Mouse (Mus musculus): Measurements from ENCODE around the gene Clmn. TPM values are rescaled to one million over a fixed set of nuclear protein-coding genes. Genes with fewer than 3 reads are reported as not detected.

Clmn gene
- polyA plus RNA-seq, 1 experiment from 2014 or later = 0.98 TPM

DNA sequence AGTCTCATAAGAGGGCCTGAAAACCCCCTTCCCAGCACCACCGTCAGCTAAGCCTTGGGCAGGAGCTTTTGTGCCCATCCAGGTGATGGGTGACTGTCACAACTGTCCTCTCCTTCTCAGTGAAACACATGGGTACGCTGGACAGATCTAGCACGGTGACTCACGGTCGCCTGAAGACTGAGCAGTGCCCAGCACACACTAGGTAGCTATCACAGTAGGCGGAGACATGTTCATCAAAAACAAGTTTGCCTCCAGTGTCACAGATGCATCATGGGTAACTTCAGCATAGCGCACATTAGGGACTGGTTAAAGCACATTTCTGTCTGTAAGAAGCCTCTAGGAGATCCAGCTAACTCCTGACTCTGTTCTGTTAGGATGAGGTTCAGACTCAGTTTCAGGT, 41.2 kb downstream of the Clmn start:
- H3K9ac ChIP-seq (replicated peaks) = no peak overlapping the region
- H3K4me1 ChIP-seq (replicated peaks) = peaks cover 24% of the 10 kb centered on the region
- no peaks in the 10 kb centered on the region for H3K27me3 ChIP-seq
- 98% methylated on average over 7 of the region's 7 CpGs for WGBS
- ATAC-seq = no peak
- no peak overlapping the region for H3K4me2 ChIP-seq (replicated peaks)
- no peaks in the 10 kb centered on the region for H3K9me3 ChIP-seq
- no peak overlapping the region for H3K4me3 ChIP-seq (replicated peaks)
- H3K27ac ChIP-seq = no peak overlapping the region
- no peaks in the 10 kb centered on the region for H3K36me3 ChIP-seq

DNA sequence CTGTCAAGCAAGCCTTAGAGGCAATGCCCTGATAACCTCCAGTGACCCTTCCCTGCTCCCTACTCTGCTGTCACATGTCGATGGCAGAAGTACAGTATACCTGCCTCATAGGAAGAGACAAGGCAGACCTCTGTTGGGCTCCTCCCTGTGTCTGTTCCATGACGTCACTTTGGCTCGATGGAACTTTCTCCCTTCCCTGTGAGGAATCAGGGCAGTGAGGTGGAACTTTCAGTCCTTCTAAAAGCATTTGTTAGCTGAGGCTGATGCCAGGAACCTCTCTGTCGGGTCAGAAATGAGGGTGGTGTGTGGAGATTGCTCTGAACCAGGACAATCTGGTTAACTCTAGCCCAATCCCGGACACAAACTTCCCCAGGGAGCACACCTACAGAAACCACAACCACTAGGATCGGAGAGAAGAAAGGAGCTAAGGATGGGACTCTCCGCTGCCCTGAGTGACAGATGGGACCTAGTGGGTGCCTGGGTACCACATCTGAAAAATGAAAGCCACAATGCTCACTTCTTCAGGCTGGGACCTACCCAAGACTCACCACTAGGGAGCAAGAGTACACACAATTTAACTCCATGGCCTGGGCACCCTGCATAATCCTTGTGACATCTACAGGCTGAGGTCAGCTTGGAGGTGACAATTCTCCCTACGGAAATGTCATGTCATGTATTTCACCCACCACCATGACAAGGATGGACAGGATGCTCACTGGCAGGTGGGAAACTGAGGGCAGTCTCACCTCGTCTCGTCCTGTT, 41.9 kb downstream of the Clmn start:
- Histone ChIP-seq H3K9me3 (no peaks in the 10 kb centered on the region), H3K9ac (replicated peaks) (no peak overlapping the region), H3K27ac (no peak overlapping the region), H3K4me1 (replicated peaks) (peaks cover 21% of the 10 kb centered on the region), H3K4me2 (replicated peaks) (no peak overlapping the region), H3K4me3 (replicated peaks) (no peak overlapping the region), H3K27me3 (no peaks in the 10 kb centered on the region), H3K36me3 (no peaks in the 10 kb centered on the region)
- ATAC-seq = no peak
- 93% methylated on average over 10 of the region's 10 CpGs for WGBS

DNA sequence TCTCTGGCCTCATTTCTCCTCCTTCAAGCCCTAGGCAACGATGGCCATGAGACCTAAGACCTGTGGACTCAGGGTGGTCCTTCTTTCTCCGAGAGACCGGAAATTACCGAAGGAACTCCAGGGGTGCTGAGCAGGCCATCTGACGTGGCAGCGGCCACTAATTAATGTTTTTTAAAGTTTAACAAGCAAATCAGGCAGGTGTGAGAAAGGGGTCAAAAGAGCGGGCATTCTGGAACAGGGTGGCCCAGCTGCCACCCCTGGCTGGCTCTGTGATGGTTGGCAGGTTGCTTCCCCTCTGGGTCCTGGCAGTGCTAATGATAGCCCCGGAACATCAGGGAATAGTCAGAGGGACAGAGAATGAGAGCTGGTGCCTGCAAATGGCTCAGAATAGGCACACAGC, 42.7 kb downstream of the Clmn start:
- peaks cover 24% of the 10 kb centered on the region for H3K4me1 ChIP-seq (replicated peaks)
- no peak overlapping the region for H3K9ac ChIP-seq (replicated peaks)
- no peaks in the 10 kb centered on the region for H3K36me3 ChIP-seq
- H3K27me3 ChIP-seq = no peaks in the 10 kb centered on the region
- ATAC-seq = no peak
- WGBS = 63% methylated on average over 8 of the region's 8 CpGs
- no peaks in the 10 kb centered on the region for H3K9me3 ChIP-seq
- H3K27ac ChIP-seq = no peak overlapping the region
- no peak overlapping the region for H3K4me2 ChIP-seq (replicated peaks)
- no peak overlapping the region for H3K4me3 ChIP-seq (replicated peaks)

DNA sequence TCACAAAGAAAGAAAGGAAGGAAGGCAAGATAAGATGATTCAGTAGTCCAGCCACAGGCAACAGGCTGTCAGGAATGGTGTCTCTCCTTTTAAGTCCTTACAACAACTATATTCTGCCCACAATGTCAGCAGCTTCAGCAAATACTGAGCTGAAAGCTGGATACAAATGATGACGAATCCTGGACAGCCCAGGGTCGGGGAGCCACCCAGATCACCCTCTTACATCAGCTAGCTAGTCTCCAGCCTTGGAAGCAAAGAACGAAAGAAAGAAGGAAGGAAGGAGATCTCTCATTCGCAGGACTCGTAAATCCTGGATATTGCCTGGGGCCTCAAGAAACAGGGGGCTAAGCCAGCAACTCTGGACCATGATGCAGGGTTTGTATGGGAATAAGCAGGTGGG, 44.8 kb downstream of the Clmn start:
- Histone ChIP-seq H3K4me2 (replicated peaks) (no peak overlapping the region), H3K4me1 (replicated peaks) (peaks cover 26% of the 10 kb centered on the region), H3K9ac (replicated peaks) (no peak overlapping the region), H3K27ac (no peak overlapping the region), H3K36me3 (no peaks in the 10 kb centered on the region), H3K4me3 (replicated peaks) (no peak overlapping the region), H3K27me3 (no peaks in the 10 kb centered on the region), H3K9me3 (no peaks in the 10 kb centered on the region)
- ATAC-seq = no peak
- 84% methylated on average over 5 of the region's 5 CpGs for WGBS

DNA sequence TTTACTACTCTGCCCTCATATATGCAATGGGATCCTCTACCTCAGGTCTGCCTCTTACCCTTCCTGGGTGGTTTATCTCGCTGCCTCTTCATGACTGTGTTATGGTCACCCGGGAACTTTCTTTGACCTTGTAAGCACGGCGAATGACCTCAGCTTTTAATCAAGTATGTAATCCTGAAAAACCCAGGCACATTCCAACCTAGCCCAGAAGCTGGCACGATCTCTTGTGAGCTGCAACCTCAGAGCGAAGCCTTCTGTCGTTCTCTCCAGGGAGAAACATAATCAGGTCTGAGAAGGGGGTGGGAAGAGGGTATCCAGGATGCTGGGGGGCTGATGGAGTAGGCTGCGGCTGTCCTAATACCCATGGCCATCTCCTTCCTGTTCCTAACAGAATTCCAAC, 45.8 kb downstream of the Clmn start:
- 51% methylated on average over 8 of the region's 8 CpGs for WGBS
- no peak overlapping the region for H3K27ac ChIP-seq
- H3K9ac ChIP-seq (replicated peaks) = no peak overlapping the region
- no peak overlapping the region for H3K4me2 ChIP-seq (replicated peaks)
- no peaks in the 10 kb centered on the region for H3K36me3 ChIP-seq
- H3K27me3 ChIP-seq = no peaks in the 10 kb centered on the region
- no peak for ATAC-seq
- H3K4me1 ChIP-seq (replicated peaks) = peaks cover 17% of the 10 kb centered on the region
- no peak overlapping the region for H3K4me3 ChIP-seq (replicated peaks)
- H3K9me3 ChIP-seq = no peaks in the 10 kb centered on the region

DNA sequence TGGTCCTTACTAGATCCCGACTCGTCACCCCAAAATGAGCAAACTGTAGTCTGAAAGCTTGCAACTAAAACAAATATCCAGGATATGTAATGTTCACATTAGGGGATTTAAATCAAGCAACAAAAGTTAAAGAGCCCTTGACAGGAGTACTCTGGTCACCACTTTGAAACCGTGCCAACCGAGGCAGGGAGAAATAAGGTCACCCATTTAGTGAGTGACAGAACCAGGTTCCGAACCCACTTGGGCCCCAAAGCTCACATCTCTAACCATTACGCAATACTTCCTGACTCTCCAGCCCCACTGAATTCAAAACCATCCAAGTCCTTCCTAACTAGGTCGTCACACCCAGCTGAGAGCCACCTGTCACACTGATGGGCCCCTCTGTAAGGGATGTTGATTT, 46.8 kb downstream of the Clmn start:
- peaks cover 17% of the 10 kb centered on the region for H3K4me1 ChIP-seq (replicated peaks)
- no peaks in the 10 kb centered on the region for H3K36me3 ChIP-seq
- H3K4me3 ChIP-seq (replicated peaks) = no peak overlapping the region
- H3K27ac ChIP-seq = no peak overlapping the region
- H3K9me3 ChIP-seq = no peaks in the 10 kb centered on the region
- H3K9ac ChIP-seq (replicated peaks) = no peak overlapping the region
- H3K27me3 ChIP-seq = no peaks in the 10 kb centered on the region
- H3K4me2 ChIP-seq (replicated peaks) = no peak overlapping the region
- no peak for ATAC-seq
- WGBS = 73% methylated on average over 7 of the region's 7 CpGs

DNA sequence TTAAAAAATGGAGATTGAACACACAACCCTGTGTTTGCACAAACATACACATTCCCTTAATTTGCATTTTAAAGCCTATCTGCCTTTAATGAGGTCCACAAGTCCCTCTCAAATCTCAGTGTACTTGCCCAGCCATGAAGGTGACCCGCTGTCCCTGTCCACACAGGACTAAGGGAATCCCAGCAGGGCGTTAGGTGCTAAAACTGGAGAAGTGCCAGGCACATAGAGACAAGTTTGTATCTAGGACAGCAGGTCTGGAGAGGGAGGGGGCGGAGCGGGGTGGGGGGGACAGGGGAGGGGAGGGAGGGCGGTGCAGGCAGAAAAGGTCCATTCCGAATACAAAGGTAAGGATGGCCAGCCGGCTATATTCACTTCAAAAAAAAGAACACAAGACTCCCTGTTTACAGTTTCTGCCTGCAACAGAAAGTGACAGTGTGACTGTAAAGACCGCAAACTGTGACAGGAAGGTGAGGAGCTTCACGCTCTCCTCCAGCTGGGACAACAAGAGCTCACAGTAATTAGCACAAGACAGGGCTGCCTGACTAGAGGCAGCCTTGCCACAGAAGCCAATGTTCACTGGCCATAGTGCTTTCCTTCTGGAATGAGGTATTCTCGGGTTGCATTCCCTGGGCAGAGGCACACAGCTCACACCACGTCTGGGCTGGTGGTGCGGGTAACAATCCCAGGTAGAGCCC, 47.6 kb downstream of the Clmn start:
- Histone ChIP-seq H3K9ac (replicated peaks) (0 out of 2 replicates have a peak overlapping the region, but pooled peaks have one; percentile 2), H3K4me1 (replicated peaks) (peaks cover 17% of the 10 kb centered on the region), H3K27me3 (no peaks in the 10 kb centered on the region), H3K36me3 (no peaks in the 10 kb centered on the region), H3K4me3 (replicated peaks) (no peak overlapping the region), H3K4me2 (replicated peaks) (no peak overlapping the region), H3K27ac (no peak overlapping the region), H3K9me3 (no peaks in the 10 kb centered on the region)
- WGBS = 24% methylated on average over 12 of the region's 12 CpGs
- ATAC-seq = no peak

DNA sequence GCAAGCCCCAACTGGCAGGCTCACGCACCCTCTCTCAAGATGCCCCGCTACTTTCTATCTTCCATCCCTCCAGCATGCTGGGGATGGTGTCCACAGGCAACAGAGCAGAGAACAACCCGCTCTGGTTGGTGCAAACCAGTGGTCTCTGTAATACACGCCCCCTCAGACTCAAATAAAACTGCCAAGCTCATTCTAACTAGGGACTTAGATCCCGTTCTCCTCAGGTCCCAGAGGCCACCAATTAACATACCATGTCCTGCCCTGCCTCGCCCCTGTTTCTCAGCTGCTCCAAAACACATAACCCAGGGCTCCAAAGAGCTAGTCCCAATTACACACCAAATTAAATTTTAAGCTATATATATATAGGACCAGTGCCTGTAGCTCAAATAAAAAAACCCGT, 50.6 kb downstream of the Clmn start:
- ATAC-seq = no peak
- Histone ChIP-seq H3K9me3 (no peaks in the 10 kb centered on the region), H3K9ac (replicated peaks) (no peak overlapping the region), H3K27me3 (no peaks in the 10 kb centered on the region), H3K4me1 (replicated peaks) (peaks cover 13% of the 10 kb centered on the region), H3K4me2 (replicated peaks) (no peak overlapping the region), H3K4me3 (replicated peaks) (no peak overlapping the region), H3K36me3 (no peaks in the 10 kb centered on the region), H3K27ac (no peak overlapping the region)
- 79% methylated on average over 7 of the region's 7 CpGs for WGBS

DNA sequence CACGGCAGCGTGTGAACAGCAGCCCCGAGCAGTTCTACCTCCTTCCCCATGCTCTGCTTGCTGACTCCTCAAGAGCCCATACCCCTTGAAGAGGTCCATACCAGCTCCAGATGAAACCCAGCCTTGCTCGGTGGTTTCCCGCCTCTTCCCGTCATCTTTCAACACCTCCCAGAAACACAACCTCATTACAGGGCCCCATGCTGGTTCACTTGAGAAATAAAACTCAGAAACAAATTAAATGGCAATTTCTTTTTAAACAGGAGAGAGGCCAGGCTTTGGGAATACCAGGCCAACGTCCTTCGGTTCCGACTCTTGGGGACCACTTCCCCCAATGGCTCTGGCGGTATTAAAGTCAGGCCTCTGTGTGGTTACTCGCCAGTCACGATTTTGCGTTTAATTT, 51.1 kb downstream of the Clmn start:
- Histone ChIP-seq H3K36me3 (no peaks in the 10 kb centered on the region), H3K4me3 (replicated peaks) (no peak overlapping the region), H3K27me3 (no peaks in the 10 kb centered on the region), H3K27ac (no peak overlapping the region), H3K9ac (replicated peaks) (no peak overlapping the region), H3K9me3 (no peaks in the 10 kb centered on the region), H3K4me2 (replicated peaks) (no peak overlapping the region), H3K4me1 (replicated peaks) (peaks cover 13% of the 10 kb centered on the region)
- WGBS = 90% methylated on average over 13 of the region's 13 CpGs
- no peak for ATAC-seq

DNA sequence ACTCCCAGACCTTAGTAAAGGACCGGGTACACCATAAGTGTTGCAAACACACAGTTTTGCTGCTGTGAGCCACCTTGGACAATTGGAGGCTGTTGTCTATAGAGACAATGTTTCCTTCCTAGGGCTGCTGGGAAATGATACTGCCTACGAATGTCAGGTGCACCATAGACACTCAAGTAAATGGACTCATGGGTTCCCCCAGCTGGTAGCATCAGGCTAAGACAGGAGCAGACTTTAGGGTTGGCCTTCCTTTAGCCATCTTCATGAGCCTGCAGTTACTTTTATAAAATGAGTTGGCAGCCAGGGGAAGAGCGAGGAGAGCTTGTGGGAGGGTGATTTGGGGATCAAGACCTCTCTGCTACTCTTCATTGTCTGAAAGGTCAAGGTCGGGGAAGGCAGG, 52.2 kb downstream of the Clmn start:
- no peaks in the 10 kb centered on the region for H3K9me3 ChIP-seq
- ATAC-seq = no peak
- H3K27me3 ChIP-seq = no peaks in the 10 kb centered on the region
- no peak overlapping the region for H3K27ac ChIP-seq
- H3K4me3 ChIP-seq (replicated peaks) = no peak overlapping the region
- 72% methylated on average over 4 of the region's 4 CpGs for WGBS
- no peak overlapping the region for H3K9ac ChIP-seq (replicated peaks)
- peaks cover 11% of the 10 kb centered on the region for H3K4me1 ChIP-seq (replicated peaks)
- no peaks in the 10 kb centered on the region for H3K36me3 ChIP-seq
- H3K4me2 ChIP-seq (replicated peaks) = no peak overlapping the region

DNA sequence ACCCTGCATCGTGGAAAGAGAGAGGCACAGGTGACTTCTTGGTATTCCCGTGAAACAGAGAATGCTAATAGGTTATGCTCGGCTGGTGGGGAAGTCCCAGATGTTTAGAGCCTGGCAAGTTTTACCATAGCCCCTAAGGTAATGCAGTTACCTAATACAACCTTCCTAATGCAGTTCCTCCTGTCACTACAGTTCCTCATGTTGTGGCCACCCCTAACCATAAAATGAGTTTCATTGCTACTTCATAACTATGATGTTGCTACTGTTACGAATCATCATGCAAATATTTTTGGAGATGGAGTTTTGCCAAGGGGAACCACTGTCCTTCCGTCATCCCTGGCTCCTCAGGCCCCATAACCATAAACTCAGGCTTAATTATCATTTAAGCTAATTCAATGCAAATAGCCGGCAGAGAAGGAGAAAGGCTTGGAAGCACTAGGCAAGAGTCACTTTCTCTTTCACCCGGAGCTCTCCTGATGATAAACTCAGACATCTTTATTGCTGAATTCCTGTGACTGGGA, 53.9 kb downstream of the Clmn start:
- no peak overlapping the region for H3K27ac ChIP-seq
- H3K27me3 ChIP-seq = no peaks in the 10 kb centered on the region
- H3K9ac ChIP-seq (replicated peaks) = no peak overlapping the region
- H3K9me3 ChIP-seq = no peaks in the 10 kb centered on the region
- H3K36me3 ChIP-seq = no peaks in the 10 kb centered on the region
- ATAC-seq = no peak
- no peaks in the 10 kb centered on the region for H3K4me1 ChIP-seq (replicated peaks)
- no peak overlapping the region for H3K4me3 ChIP-seq (replicated peaks)
- 85% methylated on average over 7 of the region's 7 CpGs for WGBS
- no peak overlapping the region for H3K4me2 ChIP-seq (replicated peaks)

DNA sequence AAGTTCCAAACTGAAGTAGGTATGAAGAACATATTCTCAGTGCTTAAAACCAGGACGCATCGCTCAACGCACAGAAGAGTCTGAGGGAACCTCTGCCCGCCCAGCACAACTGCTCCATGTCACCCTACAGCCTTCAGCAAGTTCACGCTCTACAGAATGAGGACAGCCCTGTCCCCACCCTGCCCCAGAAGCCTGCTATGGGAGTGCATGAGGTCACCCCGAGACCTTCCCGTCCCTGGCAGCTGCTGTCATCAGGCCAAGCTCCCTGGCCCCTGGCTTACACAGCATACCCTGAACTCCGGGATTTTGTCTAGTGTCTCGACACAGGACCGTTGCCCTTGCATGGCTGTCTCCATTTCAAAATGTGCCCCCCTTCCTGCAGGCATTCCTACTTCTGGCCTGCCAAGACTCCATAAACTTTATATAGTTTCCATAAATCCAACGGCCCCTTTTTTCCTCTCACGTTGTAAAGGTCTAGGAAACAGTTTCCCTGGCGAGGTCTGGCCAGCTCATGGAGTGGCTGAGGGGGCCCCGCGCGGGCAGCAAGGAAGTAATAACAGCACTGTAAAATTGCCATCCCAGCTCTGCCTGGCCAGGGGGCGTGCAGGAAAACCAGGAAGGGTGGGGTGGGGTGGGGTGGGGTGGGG, 56.3 kb downstream of the Clmn start:
- Histone ChIP-seq H3K36me3 (no peaks in the 10 kb centered on the region), H3K9ac (replicated peaks) (no peak overlapping the region), H3K27ac (no peak overlapping the region), H3K9me3 (no peaks in the 10 kb centered on the region), H3K4me3 (replicated peaks) (no peak overlapping the region), H3K4me2 (replicated peaks) (no peak overlapping the region), H3K27me3 (no peaks in the 10 kb centered on the region), H3K4me1 (replicated peaks) (no peaks in the 10 kb centered on the region)
- WGBS = 91% methylated on average over 17 of the region's 17 CpGs
- no peak for ATAC-seq

Data from midbrain, embryonic 13.5 days (tissue).